Mouse (Mus musculus): ENCODE results near the gene Rbms1.

Rbms1 gene

GRCm38 (mm10) chr2:60711098-60711880 is 251.7 kb downstream of the Rbms1 start:
- WGBS, result 92% methylated on average over 7 of the region's 7 CpGs

- 96% methylated on average over 4 of the region's 4 CpGs for WGBS
These were observed 252.7 kb downstream of the Rbms1 start for GRCm38 (mm10) chr2:60710317-60710716.

- 74% methylated on average over 3 of the region's 3 CpGs for WGBS
These were observed 254.3 kb downstream of the Rbms1 start for GRCm38 (mm10) chr2:60708671-60709070.

- WGBS, result 79% methylated on average over 3 of the region's 3 CpGs
These were observed 256.1 kb downstream of the Rbms1 start for GRCm38 (mm10) chr2:60706866-60707265.

GRCm38 (mm10) chr2:60705426-60705825 is 257.6 kb downstream of the Rbms1 start:
- 94% methylated on average over 8 of the region's 8 CpGs for WGBS

- WGBS, result 78% methylated on average over 4 of the region's 4 CpGs
These were observed 259.7 kb downstream of the Rbms1 start for GRCm38 (mm10) chr2:60703315-60703714.

GRCm38 (mm10) chr2:60700956-60701355 is 262.0 kb downstream of the Rbms1 start:
- 89% methylated on average over 4 of the region's 4 CpGs for WGBS
